Mouse (Mus musculus): ENCODE measurements around the gene Gmfg. TPM values are rescaled to one million over a fixed set of nuclear protein-coding genes. Genes with fewer than 3 reads are reported as not detected.

Gmfg gene
- polyA plus RNA-seq, 1 experiment from 2014 or later = 19.2 TPM

GRCm38 (mm10) chr7:28490410-28490809, 53.2 kb downstream of the Gmfg start:
- WGBS = 3% methylated on average over 10 of the region's 10 CpGs
- no peaks in the 10 kb centered on the region for H3K9me3 ChIP-seq (replicated peaks; ENCODE audit: control insufficient read depth, low read length)
- no peaks in the 10 kb centered on the region for H3K27me3 ChIP-seq (ENCODE audit: control insufficient read depth, insufficient read depth, low read length)
- ATAC-seq (ENCODE audit: insufficient read depth, low FRiP score) = peak; percentile 63
- H3K4me2 ChIP-seq (ENCODE audit: low read depth, low read length) = peak overlapping the region; percentile 40
- 0 out of 2 replicates have a peak overlapping the region, but pooled peaks have one; percentile 1 for H3K4me3 ChIP-seq (replicated peaks; ENCODE audit: low read length)
- no peaks in the 10 kb centered on the region for H3K36me3 ChIP-seq (ENCODE audit: control insufficient read depth, insufficient read depth, low read length)
- no peak overlapping the region for H3K9ac ChIP-seq (ENCODE audit: low read length)
- H3K4me1 ChIP-seq (ENCODE audit: control insufficient read depth, insufficient read depth, low read length) = peaks cover 3% of the 10 kb centered on the region; the same call in 1 of the 2 replicates
- H3K27ac ChIP-seq (ENCODE audit: low read length) = no peak overlapping the region

DNA sequence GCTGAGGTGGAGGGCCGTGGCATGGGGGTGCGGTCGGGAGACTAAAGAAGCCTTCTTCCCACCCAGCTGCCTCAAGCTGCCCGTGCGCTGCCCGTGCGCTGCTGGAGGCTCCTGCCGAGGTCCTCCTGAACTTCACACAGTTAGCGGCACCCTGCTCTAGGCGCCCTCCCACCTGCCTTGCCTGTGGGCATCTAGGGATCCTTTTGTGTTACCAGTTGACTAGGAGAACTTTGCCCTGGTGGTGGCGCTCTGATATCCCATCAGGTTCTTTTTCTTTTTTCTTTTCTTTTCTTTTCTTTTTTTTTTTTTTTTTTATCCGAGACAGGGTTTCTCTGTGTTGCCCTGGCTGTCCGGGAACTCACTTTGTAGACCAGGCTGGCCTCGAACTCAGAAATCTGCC, 53.7 kb downstream of the Gmfg start:
- Histone ChIP-seq H3K9ac (ENCODE audit: low read length) (no peak overlapping the region), H3K27ac (ENCODE audit: low read length) (no peak overlapping the region), H3K27me3 (ENCODE audit: control insufficient read depth, insufficient read depth, low read length) (no peaks in the 10 kb centered on the region), H3K4me3 (replicated peaks; ENCODE audit: low read length) (0 out of 2 replicates have a peak overlapping the region, but pooled peaks have one; percentile 1), H3K4me2 (ENCODE audit: low read depth, low read length) (peak overlapping the region; percentile 40), H3K4me1 (ENCODE audit: control insufficient read depth, insufficient read depth, low read length) (peaks cover 3% of the 10 kb centered on the region; the same call in 1 of the 2 replicates), H3K9me3 (replicated peaks; ENCODE audit: control insufficient read depth, low read length) (no peaks in the 10 kb centered on the region), H3K36me3 (ENCODE audit: control insufficient read depth, insufficient read depth, low read length) (no peaks in the 10 kb centered on the region)
- ATAC-seq (ENCODE audit: insufficient read depth, low FRiP score) = no peak
- WGBS = 27% methylated on average over 14 of the region's 14 CpGs

DNA sequence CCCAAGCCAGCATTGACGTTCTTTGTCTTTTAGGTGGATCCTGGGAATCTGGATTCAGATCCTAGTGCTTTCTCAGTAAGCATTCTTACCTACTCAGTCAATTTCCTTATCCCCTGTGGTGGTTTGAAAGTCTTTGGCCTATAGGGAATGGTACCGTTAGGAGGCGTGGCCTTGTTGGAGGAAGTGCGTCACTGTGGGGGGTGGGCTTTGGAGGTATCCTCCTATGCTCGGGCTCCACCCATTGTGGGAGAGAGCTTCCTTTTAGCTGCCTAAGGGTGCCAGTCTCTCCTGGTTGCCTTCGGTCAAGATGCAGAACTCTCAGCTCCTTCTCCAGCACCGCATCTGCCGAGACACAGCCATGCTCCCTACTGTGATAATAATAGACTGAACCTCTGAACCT, 55.1 kb downstream of the Gmfg start:
- Histone ChIP-seq H3K27ac (ENCODE audit: low read length) (no peak overlapping the region), H3K9me3 (replicated peaks; ENCODE audit: control insufficient read depth, low read length) (no peaks in the 10 kb centered on the region), H3K4me2 (ENCODE audit: low read depth, low read length) (no peak overlapping the region), H3K36me3 (ENCODE audit: control insufficient read depth, insufficient read depth, low read length) (no peaks in the 10 kb centered on the region), H3K4me3 (replicated peaks; ENCODE audit: low read length) (no peak overlapping the region), H3K4me1 (ENCODE audit: control insufficient read depth, insufficient read depth, low read length) (peaks cover 3% of the 10 kb centered on the region; the same call in 1 of the 2 replicates), H3K27me3 (ENCODE audit: control insufficient read depth, insufficient read depth, low read length) (no peaks in the 10 kb centered on the region), H3K9ac (ENCODE audit: low read length) (no peak overlapping the region)
- WGBS = 87% methylated on average over 8 of the region's 8 CpGs
- no peak for ATAC-seq (ENCODE audit: insufficient read depth, low FRiP score)

DNA sequence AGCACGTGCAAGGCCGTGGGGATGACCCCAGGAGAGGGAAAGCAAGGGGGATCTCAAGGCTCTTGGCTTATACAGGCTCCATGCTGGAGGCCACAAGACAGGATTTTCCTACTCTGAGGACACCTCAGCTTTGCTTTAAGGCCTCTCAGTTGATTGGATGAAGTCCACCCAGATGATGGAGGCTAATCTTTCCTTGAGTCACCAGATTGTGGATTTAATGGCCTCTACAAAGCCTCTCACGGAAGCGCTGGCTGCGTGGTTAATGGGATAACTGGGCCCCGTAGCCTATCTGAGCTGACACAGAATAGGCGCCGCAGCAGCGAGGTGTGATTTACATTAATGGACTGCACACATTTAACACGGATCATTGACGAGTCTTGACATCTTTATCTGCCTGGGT, 58.2 kb downstream of the Gmfg start:
- Histone ChIP-seq H3K27ac (ENCODE audit: low read length) (no peak overlapping the region), H3K27me3 (ENCODE audit: control insufficient read depth, insufficient read depth, low read length) (no peaks in the 10 kb centered on the region), H3K4me1 (ENCODE audit: control insufficient read depth, insufficient read depth, low read length) (no peaks in the 10 kb centered on the region), H3K36me3 (ENCODE audit: control insufficient read depth, insufficient read depth, low read length) (no peaks in the 10 kb centered on the region), H3K4me2 (ENCODE audit: low read depth, low read length) (no peak overlapping the region), H3K9ac (ENCODE audit: low read length) (no peak overlapping the region), H3K9me3 (replicated peaks; ENCODE audit: control insufficient read depth, low read length) (no peaks in the 10 kb centered on the region), H3K4me3 (replicated peaks; ENCODE audit: low read length) (no peak overlapping the region)
- no peak for ATAC-seq (ENCODE audit: insufficient read depth, low FRiP score)
- WGBS = 66% methylated on average over 11 of the region's 11 CpGs

Other genes with a start within 250 kb of the Gmfg start
- gene Eid2, start 169.6 kb upstream of the Gmfg start, polyA plus RNA-seq (2015; fragmentation: Nextera tagmentation; extraction: Ambion mirVana) = 1.1 and 1.2 TPM in 2 replicates
- 5.9 and 7.9 TPM in 2 replicates for gene Eid2b, start 159.7 kb upstream of the Gmfg start, polyA plus RNA-seq (2015; fragmentation: Nextera tagmentation; extraction: Ambion mirVana)
- 0.14 TPM in 1 of 2 replicates, not detected in the other for gene Selenov, start 146.3 kb upstream of the Gmfg start, polyA plus RNA-seq (2015; fragmentation: Nextera tagmentation; extraction: Ambion mirVana)
- 1.3 TPM in 2 replicates for gene Dll3, start 135.2 kb upstream of the Gmfg start, polyA plus RNA-seq (2015; fragmentation: Nextera tagmentation; extraction: Ambion mirVana)
- 113 and 116 TPM in 2 replicates for gene Timm50, start 125.4 kb upstream of the Gmfg start, polyA plus RNA-seq (2015; fragmentation: Nextera tagmentation; extraction: Ambion mirVana)
- 85.7 and 86.7 TPM in 2 replicates for gene Supt5, start 98.7 kb upstream of the Gmfg start, polyA plus RNA-seq (2015; fragmentation: Nextera tagmentation; extraction: Ambion mirVana)
- gene Rps16, start 86.8 kb upstream of the Gmfg start, polyA plus RNA-seq (2015; fragmentation: Nextera tagmentation; extraction: Ambion mirVana) = 800 and 962 TPM in 2 replicates
- 49.9 and 50.7 TPM in 2 replicates for gene Plekhg2, start 64.8 kb upstream of the Gmfg start, polyA plus RNA-seq (2015; fragmentation: Nextera tagmentation; extraction: Ambion mirVana)
- gene Zfp36, start 57.2 kb upstream of the Gmfg start, polyA plus RNA-seq (2015; fragmentation: Nextera tagmentation; extraction: Ambion mirVana) = 26.1 and 35.1 TPM in 2 replicates
- 38.7 and 41.2 TPM in 2 replicates for gene Med29, start 44.7 kb upstream of the Gmfg start, polyA plus RNA-seq (2015; fragmentation: Nextera tagmentation; extraction: Ambion mirVana)
- gene Paf1, start 44.5 kb upstream of the Gmfg start, polyA plus RNA-seq (2015; fragmentation: Nextera tagmentation; extraction: Ambion mirVana) = 84.3 and 88.5 TPM in 2 replicates
- 1.0 and 1.7 TPM in 2 replicates for gene Lrfn1, start 14.5 kb downstream of the Gmfg start, polyA plus RNA-seq (2015; fragmentation: Nextera tagmentation; extraction: Ambion mirVana)
- gene Ifnl2, start 73.0 kb downstream of the Gmfg start, polyA plus RNA-seq (2015; fragmentation: Nextera tagmentation; extraction: Ambion mirVana) = not detected in 2 replicates
- gene Ifnl3, start 85.4 kb downstream of the Gmfg start, polyA plus RNA-seq (2015; fragmentation: Nextera tagmentation; extraction: Ambion mirVana) = not detected in 2 replicates
- gene Sycn, start 103.4 kb downstream of the Gmfg start, polyA plus RNA-seq (2015; fragmentation: Nextera tagmentation; extraction: Ambion mirVana) = 124 and 215 TPM in 2 replicates
- gene Nccrp1, start 109.8 kb downstream of the Gmfg start, polyA plus RNA-seq (2015; fragmentation: Nextera tagmentation; extraction: Ambion mirVana) = 19.7 and 34.8 TPM in 2 replicates
- gene Samd4b, start 160.7 kb downstream of the Gmfg start, polyA plus RNA-seq (2015; fragmentation: Nextera tagmentation; extraction: Ambion mirVana) = 10.9 and 11.2 TPM in 2 replicates
- gene Pak4, start 160.7 kb downstream of the Gmfg start, polyA plus RNA-seq (2015; fragmentation: Nextera tagmentation; extraction: Ambion mirVana) = 54.8 and 64.4 TPM in 2 replicates
- gene Acp7, start 193.9 kb downstream of the Gmfg start, polyA plus RNA-seq (2015; fragmentation: Nextera tagmentation; extraction: Ambion mirVana) = 0.16 TPM in 1 of 2 replicates, not detected in the other